Mouse (Mus musculus) left cerebral cortex, adult 8-10 months (tissue): ENCODE measurements at regions not wholly inside any gene's neighbourhood (a gene's known extent, or its start where the extent isn't known, plus 50 kb on each side); places are given as distances from the start of the nearest gene placed in this dataset.

ENCODE experiments used
- DNase-seq, 2 experiments: peaks; one replicate each; pipeline ENCODE4 v3.0.0; 2022; ENCODE audit warnings: low spot score in 2 of 2

- no peak for DNase-seq
Observed at GRCm38 (mm10) chr13:72800546-72800945, 171.9 kb downstream of the Irx2 start.

DNA sequence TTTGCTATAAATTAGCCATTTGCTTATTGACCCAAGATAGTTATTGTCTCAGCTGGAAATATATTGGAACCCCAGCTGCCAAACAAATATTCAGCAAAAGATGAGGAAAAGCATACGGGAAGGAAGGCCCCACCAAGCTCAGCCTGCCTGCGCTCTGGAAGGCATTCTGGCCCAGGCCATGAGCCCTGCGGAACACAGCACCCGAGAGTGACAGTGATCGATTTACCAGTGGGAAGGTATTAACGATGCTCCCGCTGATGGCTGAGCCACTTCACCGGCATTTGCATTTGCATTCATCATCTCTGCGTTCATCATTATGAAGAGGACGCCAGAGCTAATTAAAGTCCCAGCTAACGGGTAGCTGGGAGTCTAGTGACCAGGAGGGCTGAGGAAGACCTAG is 174.8 kb downstream of the Irx2 start:
- DNase-seq, result no peak

- no peak for DNase-seq
Observed at GRCm38 (mm10) chr13:72809226-72809625, 180.6 kb downstream of the Irx2 start.

DNA sequence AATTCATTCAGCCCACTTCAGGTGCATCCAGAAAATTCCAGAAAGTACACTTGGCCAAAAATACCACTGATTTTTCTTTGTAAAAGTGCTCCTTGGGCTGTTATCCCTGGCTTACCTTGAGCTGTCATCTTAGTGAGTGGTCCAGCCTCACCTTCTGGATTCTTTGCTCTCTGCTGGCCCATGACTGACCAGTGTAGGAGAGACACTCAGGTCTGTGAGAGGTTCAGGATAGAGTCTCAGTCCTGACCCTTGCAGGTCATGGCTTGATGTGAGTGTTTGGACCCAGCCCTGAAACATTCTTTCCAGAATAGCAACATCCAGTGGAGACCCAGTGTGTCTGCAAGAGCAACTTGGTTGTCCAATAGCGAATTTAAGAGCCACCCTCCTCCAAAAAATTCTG is 182.0 kb downstream of the Irx2 start:
- DNase-seq, result no peak

- DNase-seq, result no peak
Observed at GRCm38 (mm10) chr13:72814616-72815015, 186.0 kb downstream of the Irx2 start.

GRCm38 (mm10) chr13:72815236-72815932 is 186.8 kb downstream of the Irx2 start:
- DNase-seq, result no peak

DNA sequence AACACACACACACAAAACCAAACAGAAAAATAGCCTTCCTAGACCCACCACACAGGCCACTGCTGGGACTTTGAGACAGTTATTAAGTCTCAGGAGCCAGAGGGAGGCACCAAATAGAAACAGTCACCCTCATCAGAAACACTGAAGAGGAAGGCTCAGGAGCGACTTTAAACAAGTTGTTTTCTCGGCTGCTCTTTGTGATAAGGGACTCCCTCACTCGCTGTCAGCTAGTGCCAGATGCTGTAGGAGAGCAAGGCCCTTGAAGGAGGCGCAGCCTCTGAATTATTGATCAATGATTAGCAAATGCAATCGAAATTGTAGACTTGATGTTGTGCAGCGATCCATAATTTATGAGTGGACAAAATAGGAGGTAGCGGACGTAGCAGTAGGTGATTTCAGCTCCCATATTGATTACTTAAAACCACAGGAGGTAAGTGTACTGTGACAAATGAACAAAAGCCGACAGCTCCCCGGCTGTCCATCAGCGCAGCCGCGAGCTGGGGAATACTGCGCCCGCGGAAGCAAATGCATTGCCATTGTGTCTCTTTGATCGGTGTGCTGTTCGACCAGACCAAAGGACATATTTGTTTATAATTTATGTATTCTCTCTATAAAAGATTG is 187.4 kb downstream of the Irx2 start:
- DNase-seq, result no peak

DNA sequence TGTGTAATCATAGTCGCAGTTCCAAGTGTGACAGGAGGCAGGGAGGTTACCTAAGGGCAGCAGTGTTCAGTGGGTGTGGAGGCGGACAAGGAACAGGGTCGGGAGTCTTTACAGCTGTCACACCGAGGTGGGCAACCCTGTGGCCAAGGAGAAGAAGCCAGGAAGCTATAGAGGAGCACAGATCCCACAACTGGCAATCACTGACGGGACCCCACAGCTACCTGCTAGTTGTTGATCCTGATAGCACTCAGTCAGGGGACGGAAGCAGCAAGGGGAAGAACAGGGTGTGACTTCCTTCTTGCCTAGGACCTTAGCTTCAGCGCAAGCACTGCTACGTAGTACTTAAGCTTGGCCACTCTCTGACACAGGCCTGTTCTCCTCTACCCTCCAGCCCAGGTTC is 188.2 kb downstream of the Irx2 start:
- no peak for DNase-seq

GRCm38 (mm10) chr13:72817521-72817920 is 188.9 kb downstream of the Irx2 start:
- DNase-seq, result no peak

DNA sequence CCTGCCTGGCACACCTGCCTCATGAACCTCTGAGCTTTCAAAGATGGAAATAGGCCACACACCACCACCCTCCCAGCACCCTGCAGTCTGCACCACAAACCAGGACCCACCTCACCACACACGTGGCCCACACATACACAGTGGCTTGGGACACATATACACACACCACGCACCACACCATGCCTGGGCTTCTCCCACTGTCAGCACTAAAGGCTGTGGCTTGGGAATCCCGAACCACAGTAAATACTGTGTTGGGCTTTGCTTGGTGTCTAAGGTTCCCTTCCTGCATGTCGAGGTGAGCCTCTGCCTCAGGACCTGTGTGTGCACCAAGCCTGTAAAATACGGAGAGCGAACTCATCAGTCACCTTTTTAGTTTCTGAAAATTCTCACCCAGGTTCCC is 189.3 kb downstream of the Irx2 start:
- DNase-seq, result no peak

- no peak for DNase-seq
Observed at GRCm38 (mm10) chr13:72826613-72827012, 198.0 kb downstream of the Irx2 start.

- DNase-seq, result no peak
Observed at GRCm38 (mm10) chr13:72829331-72829730, 200.7 kb downstream of the Irx2 start.

- DNase-seq, result no peak
Observed at GRCm38 (mm10) chr13:72833326-72833725, 204.7 kb downstream of the Irx2 start.

DNA sequence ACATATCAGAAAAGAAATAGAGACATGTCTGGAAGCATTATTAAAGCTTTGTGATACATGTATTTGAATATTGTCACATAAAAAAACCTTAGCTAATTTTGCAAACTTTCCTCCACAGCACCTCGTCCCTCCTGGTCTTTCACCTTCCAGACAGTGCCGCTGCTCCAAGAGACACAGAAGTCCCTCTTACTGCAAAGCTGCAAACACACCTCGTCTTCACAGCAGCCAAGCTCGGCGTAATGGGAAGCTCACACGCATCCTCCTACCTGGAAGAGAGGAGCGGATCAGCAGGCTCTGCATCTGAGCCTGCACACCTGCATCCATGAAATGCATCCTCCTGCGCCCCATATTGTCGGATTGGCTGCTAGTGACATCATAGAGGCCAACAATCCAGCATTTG is 208.4 kb downstream of the Irx2 start:
- DNase-seq, result no peak

DNA sequence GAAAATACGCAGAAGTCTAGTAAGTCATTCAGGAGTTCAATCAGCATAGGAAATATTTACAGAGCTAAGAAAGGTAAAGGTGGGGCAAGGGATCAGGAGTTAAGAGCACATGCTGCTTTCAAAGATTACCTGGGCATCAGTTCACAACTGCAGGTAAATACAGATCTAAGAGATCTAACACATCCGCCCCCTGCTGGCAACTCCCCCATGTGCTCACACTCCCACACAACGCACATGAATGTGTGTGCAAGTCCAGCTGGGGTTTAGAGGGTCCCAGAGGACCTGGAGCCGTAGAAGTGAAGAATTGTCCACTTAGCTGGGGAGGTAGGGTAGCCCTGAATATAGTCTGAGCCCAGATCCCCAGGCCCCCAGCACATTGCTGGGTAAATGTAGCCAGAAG is 219.5 kb downstream of the Irx2 start:
- no peak for DNase-seq

DNA sequence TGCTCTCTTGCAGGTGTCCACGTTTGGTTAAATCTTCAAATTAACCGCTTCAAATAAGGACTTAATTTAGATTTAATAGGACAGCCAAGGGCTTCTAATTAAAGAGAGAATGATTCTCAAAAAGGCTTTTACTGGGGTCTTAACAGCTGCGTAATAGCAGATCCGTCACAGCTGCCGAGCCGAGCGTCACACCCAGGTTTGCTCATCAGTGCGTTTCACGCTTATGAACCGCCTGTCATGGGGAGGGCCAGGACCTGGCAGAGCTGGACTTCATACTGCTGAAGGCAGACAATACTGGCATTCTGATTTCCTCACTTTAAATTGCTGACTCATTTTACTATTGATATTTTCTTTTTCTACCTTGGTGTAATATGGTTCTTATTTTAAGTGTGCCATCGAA is 221.2 kb downstream of the Irx2 start:
- DNase-seq, result no peak

DNA sequence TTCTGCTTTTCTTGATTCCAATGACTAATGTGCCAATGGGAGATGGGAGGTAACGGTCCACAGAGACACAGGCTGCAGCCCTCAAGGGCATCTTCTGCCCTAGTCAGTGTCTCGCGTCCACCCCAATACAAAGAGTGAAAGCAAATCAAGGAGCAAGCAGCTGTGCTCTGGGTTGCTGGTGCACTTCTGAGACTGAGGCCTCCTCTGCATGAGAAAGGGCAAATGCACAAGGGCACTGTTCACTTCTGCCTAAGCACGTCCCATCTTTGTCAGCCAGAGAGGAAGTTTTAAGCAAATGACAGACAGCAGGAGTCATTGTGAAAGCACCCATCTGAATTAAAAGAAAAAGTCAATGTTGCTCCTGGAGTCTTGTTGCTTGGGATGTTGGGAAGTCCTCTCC is 224.3 kb downstream of the Irx2 start:
- DNase-seq, result no peak

GRCm38 (mm10) chr13:72875921-72876320 is 247.3 kb downstream of the Irx2 start:
- no peak for DNase-seq

DNA sequence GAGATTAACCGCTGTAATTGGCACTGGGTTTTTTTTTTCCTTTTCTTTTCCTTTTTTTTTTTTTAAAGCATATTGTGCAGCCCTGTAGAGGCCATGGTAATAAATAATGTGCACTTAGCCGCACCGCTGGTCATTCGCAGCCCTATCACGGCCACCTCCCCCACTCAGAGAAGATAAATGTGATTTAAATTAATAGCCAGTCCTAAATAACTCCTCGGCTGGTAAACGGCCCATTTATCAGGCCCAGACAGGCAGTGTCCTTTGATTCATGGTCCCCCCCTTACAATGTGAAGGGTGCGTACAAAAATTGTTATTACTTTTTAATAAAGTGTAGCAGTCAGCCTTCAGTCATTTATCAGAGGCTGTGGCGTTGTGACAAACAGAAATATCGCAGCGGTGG is 266.4 kb downstream of the Irx2 start:
- DNase-seq, result no peak

GRCm38 (mm10) chr13:72902576-72902975 is 274.0 kb downstream of the Irx2 start:
- DNase-seq, result no peak

DNA sequence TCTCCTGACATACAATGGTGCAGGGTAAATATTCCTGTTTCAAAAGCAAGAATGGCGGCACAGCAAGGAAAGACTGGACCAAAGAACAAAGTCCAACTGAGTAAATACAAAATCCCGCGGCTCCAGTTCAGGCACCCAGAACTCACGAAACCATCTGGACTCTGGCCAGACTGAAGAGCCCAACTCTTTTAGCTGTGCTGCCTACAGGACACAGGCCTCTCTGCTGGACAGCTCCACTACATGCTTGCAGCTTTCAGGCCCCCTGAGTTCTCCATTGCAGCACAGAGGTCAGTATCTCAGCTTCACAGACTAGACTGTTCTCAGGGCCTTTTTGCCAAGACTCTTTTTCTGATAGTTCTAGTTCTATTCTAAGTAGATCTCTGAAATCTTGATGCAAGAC is 290.3 kb downstream of the Irx2 start:
- DNase-seq, result no peak

GRCm38 (mm10) chr13:72920368-72920767 is 291.7 kb downstream of the Irx2 start:
- no peak for DNase-seq

- no peak for DNase-seq
Observed at GRCm38 (mm10) chr13:72924560-72925135, 296.0 kb downstream of the Irx2 start.
